17 mouse cellular contexts compared by ENCODE assay signal in genomic region chr16:9786261-9786660, GRCm38 (mm10).
"Had no signal": no experiment of that assay in that cellular context is flagged by ENCODE, and none has a peak within 500 bp of the region (broad histone marks: within the 10 kb centered on the region; RNA-seq: fewer than 3 reads in every experiment).

No protein-coding gene starts in this region.

- H3K4me3 ChIP-seq: lung, embryonic 15.5 days; megakaryocyte, embryonic 14.5 days; neural tube, embryonic 12.5 days; stomach, embryonic 15.5 days had no signal

- H3K36me3 ChIP-seq: lung, embryonic 15.5 days; neural tube, embryonic 12.5 days; stomach, embryonic 15.5 days had no signal

- H3K27ac ChIP-seq: lung, embryonic 15.5 days; macrophage; neural tube, embryonic 12.5 days; stomach, embryonic 15.5 days; stomach, postnatal 0 days had no signal

- H3K9ac ChIP-seq: lung, embryonic 15.5 days; neural tube, embryonic 12.5 days; stomach, embryonic 15.5 days had no signal

- H3K4me2 ChIP-seq: lung, embryonic 15.5 days; midbrain, embryonic 11.5 days; neural tube, embryonic 12.5 days; stomach, embryonic 15.5 days had no signal

- H3K27me3 ChIP-seq: lung, embryonic 15.5 days; megakaryocyte, embryonic 14.5 days; neural tube, embryonic 12.5 days; stomach, embryonic 15.5 days had no signal

- DNase-seq: lung, adult 2 months; lung, postnatal 14 days; lung, postnatal 36 days; midbrain, embryonic 14.5 days; right cerebral cortex, postnatal 14 days; thymus, adult 2 months; thymus, postnatal 25 days; thymus, postnatal 4 days had no signal

- H3K4me1 ChIP-seq: lung, embryonic 15.5 days; megakaryocyte, embryonic 14.5 days; neural tube, embryonic 12.5 days; stomach, embryonic 15.5 days had no signal

- H3K9me3 ChIP-seq: lung, embryonic 15.5 days; neural tube, embryonic 12.5 days; stomach, embryonic 15.5 days had no signal

- ATAC-seq: lung, postnatal 0 days; midbrain, embryonic 16.5 days had no signal
